Mouse (Mus musculus): ENCODE measurements around the gene Abca1.

Gene Abca1

DNA sequence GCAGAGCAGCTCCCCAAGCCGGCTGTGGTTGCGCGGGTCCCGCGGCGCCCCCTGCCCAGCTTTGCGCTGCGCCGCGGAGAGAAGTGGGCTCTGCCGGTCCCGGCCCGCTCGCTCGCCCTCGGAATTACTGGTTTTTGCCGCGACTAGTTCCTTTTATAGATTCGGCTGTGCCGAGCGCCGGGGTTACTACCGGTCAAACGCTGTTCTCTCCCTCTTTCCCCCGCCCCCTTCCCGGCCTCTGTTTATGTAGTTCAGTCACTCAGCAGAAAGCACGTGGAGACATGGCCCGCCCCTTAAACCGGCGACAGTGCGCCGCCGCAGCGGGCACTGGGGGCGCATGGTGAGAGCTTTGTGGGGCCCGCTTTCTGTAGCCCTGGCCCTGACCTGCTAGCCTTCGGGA lies at the start of gene Abca1:
Gene Abca1 (minus strand): TSS at position 129 of the 400 bp plus-strand sequence.
- peaks cover 27% of the 10 kb centered on the region for H3K4me1 ChIP-seq (replicated peaks; ENCODE audit: low read depth, low read length)
- TF ChIP-seq NANOG (IDR thresholded peaks at IDR 0.05; ENCODE audit: borderline replicate concordance, low read length) (no peak), POU5F1 (IDR thresholded peaks at IDR 0.05; ENCODE audit: borderline replicate concordance, low read length) (no peak), CTCF (conservative IDR thresholded peaks at IDR 0.05; ENCODE audit: low read length) (no peak)
- H3K4me3 ChIP-seq (replicated peaks; ENCODE audit: low read length), result peak within 1 kb of the TSS; percentile 84
- H3K27me3 ChIP-seq (ENCODE audit: insufficient read depth, low read length), result peaks cover 14% of the 10 kb centered on the region
- no peaks in the 10 kb centered on the region for H3K9me3 ChIP-seq (ENCODE audit: low read length)
- no peaks in the 10 kb centered on the region for H3K36me3 ChIP-seq (ENCODE audit: insufficient read depth, low read length)

DNA sequence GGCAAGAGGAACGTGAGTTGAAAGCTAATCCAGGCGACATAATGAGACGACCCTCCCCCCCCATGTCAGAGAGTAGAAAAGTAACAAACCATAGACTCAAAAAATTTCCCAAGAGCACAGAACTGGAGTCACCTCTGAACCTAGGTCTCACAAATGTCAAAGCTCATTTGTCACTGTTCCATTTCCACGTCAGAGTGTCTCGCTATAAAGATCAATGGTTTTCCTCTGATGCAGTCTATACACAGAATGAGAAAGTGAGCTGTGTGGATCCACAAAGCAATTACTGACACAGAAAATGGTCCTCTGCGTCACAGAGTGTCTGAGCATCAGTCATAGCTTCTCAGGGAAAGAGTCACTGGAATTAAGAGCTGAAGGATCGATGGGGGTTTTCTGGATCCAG lies 44.8 kb upstream of the Abca1 start:
- Histone ChIP-seq H3K4me3 (replicated peaks; ENCODE audit: low read length) (no peak overlapping the region), H3K27me3 (ENCODE audit: insufficient read depth, low read length) (no peaks in the 10 kb centered on the region; the same call in 1 of the 2 replicates), H3K9me3 (ENCODE audit: low read length) (peaks cover 14% of the 10 kb centered on the region; the same call in 1 of the 2 replicates), H3K36me3 (ENCODE audit: insufficient read depth, low read length) (no peaks in the 10 kb centered on the region), H3K4me1 (replicated peaks; ENCODE audit: low read depth, low read length) (peaks cover 3% of the 10 kb centered on the region)
- no peak for TF ChIP-seq CTCF (conservative IDR thresholded peaks at IDR 0.05; ENCODE audit: low read length)
- no peak for TF ChIP-seq POU5F1 (IDR thresholded peaks at IDR 0.05; ENCODE audit: borderline replicate concordance, low read length)
- no peak for TF ChIP-seq NANOG (IDR thresholded peaks at IDR 0.05; ENCODE audit: borderline replicate concordance, low read length)

DNA sequence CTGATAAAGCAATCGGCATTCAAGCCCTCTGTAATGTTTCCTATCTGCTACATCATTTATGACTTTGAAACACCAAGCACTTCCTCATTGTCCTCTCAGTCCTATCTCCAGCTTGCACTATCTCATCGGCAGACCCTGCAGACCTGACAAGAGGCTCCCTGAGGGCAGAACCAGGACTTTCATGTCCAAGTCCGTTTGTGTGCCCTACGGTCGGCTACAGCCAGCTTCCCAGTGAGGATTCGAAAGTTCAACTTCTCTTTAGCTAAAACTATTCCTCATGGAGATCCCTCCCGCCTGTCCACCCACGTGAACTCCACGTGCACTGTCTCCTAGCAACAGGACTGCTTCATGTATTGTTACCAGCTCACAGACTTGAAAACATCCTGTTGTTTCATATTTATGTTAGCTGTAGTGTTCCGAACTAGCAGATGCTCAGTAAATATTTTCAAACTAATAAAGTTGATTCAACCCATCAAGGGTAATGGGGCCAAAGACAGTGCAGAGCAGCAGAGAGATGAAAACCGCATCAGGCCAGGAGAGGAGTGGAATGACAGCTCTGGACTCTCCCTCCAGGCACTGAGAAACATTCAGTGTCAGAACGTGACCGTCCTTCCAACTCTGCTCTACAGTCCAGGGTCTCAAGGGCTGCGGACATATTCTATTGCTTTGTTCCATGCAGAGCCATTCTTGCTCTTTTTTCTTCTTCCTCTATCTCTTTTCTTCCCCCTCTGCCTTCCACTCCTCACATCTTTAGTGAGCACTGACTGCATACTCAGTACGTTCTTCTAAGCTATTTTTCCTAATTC lies 44.1 kb upstream of the Abca1 start:
- H3K36me3 ChIP-seq (ENCODE audit: insufficient read depth, low read length), result no peaks in the 10 kb centered on the region
- H3K4me1 ChIP-seq (replicated peaks; ENCODE audit: low read depth, low read length), result peaks cover 3% of the 10 kb centered on the region
- H3K9me3 ChIP-seq (ENCODE audit: low read length), result peaks cover 14% of the 10 kb centered on the region; the same call in 1 of the 2 replicates
- TF ChIP-seq NANOG (IDR thresholded peaks at IDR 0.05; ENCODE audit: borderline replicate concordance, low read length) (no peak), CTCF (conservative IDR thresholded peaks at IDR 0.05; ENCODE audit: low read length) (no peak), POU5F1 (IDR thresholded peaks at IDR 0.05; ENCODE audit: borderline replicate concordance, low read length) (no peak)
- H3K4me3 ChIP-seq (replicated peaks; ENCODE audit: low read length), result no peak overlapping the region
- H3K27me3 ChIP-seq (ENCODE audit: insufficient read depth, low read length), result no peaks in the 10 kb centered on the region

DNA sequence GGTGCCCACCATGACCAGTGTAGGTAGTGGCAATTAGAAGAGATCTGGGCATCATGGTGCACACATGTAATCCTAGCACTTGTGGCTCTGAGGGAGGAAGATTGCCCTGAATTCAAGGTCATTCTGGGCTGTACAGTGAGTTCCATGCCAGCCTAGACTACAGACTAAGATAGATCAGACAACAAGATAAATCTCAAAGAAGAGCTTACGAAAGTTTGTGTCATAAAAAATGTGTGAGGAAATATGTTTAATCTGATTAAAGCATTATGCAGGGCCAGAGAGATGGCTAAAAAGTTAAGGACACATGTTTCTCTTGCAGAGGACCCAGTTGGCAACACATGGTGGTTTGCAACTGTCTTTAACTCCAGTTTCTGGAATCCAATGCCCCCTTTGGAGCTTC lies 40.6 kb upstream of the Abca1 start:
- H3K4me1 ChIP-seq (replicated peaks; ENCODE audit: low read depth, low read length), result peaks cover 26% of the 10 kb centered on the region
- no peaks in the 10 kb centered on the region for H3K27me3 ChIP-seq (ENCODE audit: insufficient read depth, low read length)
- H3K36me3 ChIP-seq (ENCODE audit: insufficient read depth, low read length), result no peaks in the 10 kb centered on the region
- TF ChIP-seq POU5F1 (IDR thresholded peaks at IDR 0.05; ENCODE audit: borderline replicate concordance, low read length), result no peak
- no peak overlapping the region for H3K4me3 ChIP-seq (replicated peaks; ENCODE audit: low read length)
- H3K9me3 ChIP-seq (ENCODE audit: low read length), result peaks cover 14% of the 10 kb centered on the region; the same call in 1 of the 2 replicates

DNA sequence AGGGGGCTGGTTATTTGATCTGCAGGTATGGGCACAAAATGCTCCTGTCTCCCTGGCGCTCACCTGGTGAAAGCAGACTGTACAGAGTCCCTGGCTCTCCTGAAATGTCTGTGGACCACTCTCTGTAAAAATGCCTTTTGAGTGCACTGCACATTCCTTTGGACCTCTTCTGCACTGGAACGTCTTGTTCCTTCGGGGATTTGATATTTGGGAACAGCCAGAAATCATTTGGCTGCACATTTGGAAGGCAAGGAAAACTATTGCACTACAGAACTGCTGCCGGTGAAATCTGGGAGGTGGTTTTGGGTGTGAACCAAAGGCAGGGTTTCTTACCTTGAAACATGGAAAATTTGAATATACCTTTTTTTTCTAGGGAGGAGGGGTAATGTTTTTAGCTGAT lies 38.1 kb upstream of the Abca1 start:
- H3K27me3 ChIP-seq (ENCODE audit: insufficient read depth, low read length), result no peaks in the 10 kb centered on the region
- no peaks in the 10 kb centered on the region for H3K36me3 ChIP-seq (ENCODE audit: insufficient read depth, low read length)
- TF ChIP-seq POU5F1 (IDR thresholded peaks at IDR 0.05; ENCODE audit: borderline replicate concordance, low read length) (no peak), NANOG (IDR thresholded peaks at IDR 0.05; ENCODE audit: borderline replicate concordance, low read length) (no peak), CTCF (conservative IDR thresholded peaks at IDR 0.05; ENCODE audit: low read length) (no peak)
- peaks cover 26% of the 10 kb centered on the region for H3K4me1 ChIP-seq (replicated peaks; ENCODE audit: low read depth, low read length)
- peaks cover 5% of the 10 kb centered on the region; the same call in 1 of the 2 replicates for H3K9me3 ChIP-seq (ENCODE audit: low read length)
- no peak overlapping the region for H3K4me3 ChIP-seq (replicated peaks; ENCODE audit: low read length)

DNA sequence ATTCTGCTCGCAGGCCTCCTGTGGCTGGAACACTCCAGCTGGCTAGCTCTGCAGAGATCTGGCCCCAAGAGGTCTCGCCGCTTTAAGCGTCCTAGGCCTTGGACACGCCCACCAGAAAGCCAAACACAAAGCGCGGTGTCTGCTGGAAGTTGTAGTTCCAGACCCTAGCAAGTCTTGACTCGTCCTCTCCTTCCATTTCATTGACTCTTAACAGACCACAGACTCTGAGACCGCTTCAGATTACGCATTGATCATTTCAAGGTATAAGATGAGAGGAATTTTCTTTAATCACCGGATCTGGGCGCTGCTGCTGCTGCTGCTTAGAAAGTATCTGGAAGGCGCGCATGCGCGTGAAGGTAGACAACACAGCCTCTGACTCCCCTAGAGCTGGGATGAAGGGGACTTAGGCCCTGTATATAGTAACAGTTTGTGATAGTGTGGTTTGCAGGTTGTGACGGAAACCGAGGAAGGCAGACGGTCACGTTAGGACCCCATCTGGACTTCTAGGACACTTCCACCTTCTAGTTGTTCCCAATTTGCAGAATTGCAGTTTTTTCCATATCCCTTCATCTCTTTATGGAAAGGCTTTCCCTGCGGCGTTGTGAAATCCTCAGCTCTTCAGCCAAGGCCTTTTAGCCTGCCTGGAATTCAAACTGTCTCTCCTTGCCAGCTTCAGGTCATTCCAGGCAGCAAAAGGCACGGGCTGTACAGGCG lies 36.5 kb upstream of the Abca1 start:
- Histone ChIP-seq H3K4me3 (replicated peaks; ENCODE audit: low read length) (peak overlapping the region; percentile 71), H3K4me1 (replicated peaks; ENCODE audit: low read depth, low read length) (peaks cover 23% of the 10 kb centered on the region), H3K27me3 (ENCODE audit: insufficient read depth, low read length) (0 out of 2 replicates have a peak, but pooled peaks cover 2% of the 10 kb centered on the region), H3K9me3 (ENCODE audit: low read length) (no peaks in the 10 kb centered on the region), H3K36me3 (ENCODE audit: insufficient read depth, low read length) (no peaks in the 10 kb centered on the region)
- TF ChIP-seq POU5F1 (IDR thresholded peaks at IDR 0.05; ENCODE audit: borderline replicate concordance, low read length), result no peak
- TF ChIP-seq NANOG (IDR thresholded peaks at IDR 0.05; ENCODE audit: borderline replicate concordance, low read length), result no peak
- no peak for TF ChIP-seq CTCF (conservative IDR thresholded peaks at IDR 0.05; ENCODE audit: low read length)

DNA sequence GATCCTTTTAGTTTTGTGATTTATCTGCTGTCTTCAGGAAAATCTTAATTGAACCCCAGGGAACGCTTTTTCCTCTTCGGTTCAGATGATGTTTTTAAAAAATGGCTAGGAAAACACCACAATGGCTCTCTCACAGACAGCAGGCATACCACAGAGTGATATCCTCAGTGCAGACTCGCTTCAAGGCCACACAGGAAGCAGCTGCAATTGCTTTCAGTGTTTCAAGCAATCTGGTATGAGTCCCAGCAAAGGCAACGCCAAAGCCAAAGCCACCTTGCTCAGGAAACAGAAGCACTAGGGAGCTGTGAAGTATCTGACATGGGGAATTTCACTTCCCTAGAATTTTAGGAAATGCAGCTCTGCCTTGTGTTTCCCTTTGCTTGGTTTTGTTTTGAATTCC lies 27.4 kb upstream of the Abca1 start:
- peaks cover 10% of the 10 kb centered on the region for H3K9me3 ChIP-seq (ENCODE audit: low read length)
- TF ChIP-seq NANOG (IDR thresholded peaks at IDR 0.05; ENCODE audit: borderline replicate concordance, low read length) (no peak), CTCF (conservative IDR thresholded peaks at IDR 0.05; ENCODE audit: low read length) (no peak), POU5F1 (IDR thresholded peaks at IDR 0.05; ENCODE audit: borderline replicate concordance, low read length) (no peak)
- no peaks in the 10 kb centered on the region for H3K27me3 ChIP-seq (ENCODE audit: insufficient read depth, low read length)
- H3K4me1 ChIP-seq (replicated peaks; ENCODE audit: low read depth, low read length), result peaks cover 17% of the 10 kb centered on the region
- no peaks in the 10 kb centered on the region for H3K36me3 ChIP-seq (ENCODE audit: insufficient read depth, low read length)
- H3K4me3 ChIP-seq (replicated peaks; ENCODE audit: low read length), result no peak overlapping the region

DNA sequence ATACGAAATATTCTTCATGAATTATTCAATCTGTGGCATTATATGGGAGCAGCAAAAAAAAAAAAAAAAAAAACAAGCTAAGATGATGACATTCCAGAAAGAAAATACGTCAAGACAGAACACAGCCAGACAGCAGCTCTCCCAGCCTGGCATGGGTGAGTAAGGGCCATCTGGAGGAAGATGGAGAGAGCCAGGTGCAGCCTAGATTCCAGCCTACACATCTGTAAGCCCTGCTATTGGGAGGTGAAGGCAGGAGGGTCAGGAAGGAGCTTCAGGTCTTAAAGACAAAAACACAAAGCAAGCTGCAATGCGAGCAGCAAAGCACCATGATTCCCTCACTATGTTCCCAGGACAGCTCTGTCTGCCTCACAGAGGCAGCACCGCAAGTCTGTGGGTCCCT lies 26.9 kb upstream of the Abca1 start:
- TF ChIP-seq CTCF (conservative IDR thresholded peaks at IDR 0.05; ENCODE audit: low read length) (no peak), NANOG (IDR thresholded peaks at IDR 0.05; ENCODE audit: borderline replicate concordance, low read length) (no peak), POU5F1 (IDR thresholded peaks at IDR 0.05; ENCODE audit: borderline replicate concordance, low read length) (no peak)
- Histone ChIP-seq H3K4me3 (replicated peaks; ENCODE audit: low read length) (no peak overlapping the region), H3K9me3 (ENCODE audit: low read length) (peaks cover 10% of the 10 kb centered on the region)

More for the DNA sequence above, 26.9 kb upstream of the Abca1 start:
- H3K27me3 ChIP-seq (ENCODE audit: insufficient read depth, low read length), result no peaks in the 10 kb centered on the region
- peaks cover 17% of the 10 kb centered on the region for H3K4me1 ChIP-seq (replicated peaks; ENCODE audit: low read depth, low read length)
- H3K36me3 ChIP-seq (ENCODE audit: insufficient read depth, low read length), result no peaks in the 10 kb centered on the region

Data from E14TG2a.4 (cell line).